Mouse (Mus musculus) CH12.LX (cell line): Measurements from ENCODE around the gene Rtf1. TPM values are rescaled to one million over a fixed set of nuclear protein-coding genes. Genes with fewer than 3 reads are reported as not detected.

ENCODE experiments used
- DNase-seq: peaks from one replicate; pipeline ENCODE4 v3.0.0-alpha.2; 2013; ENCODE audit errors: extremely low read depth
- H3K27ac ChIP-seq: 2 replicates; pipeline ENCODE4 v1.5.1; 2012; ENCODE audit warnings: low read depth, mild to moderate bottlenecking, control low read depth, moderate library complexity; ENCODE audit not compliant: insufficient read depth
- H3K27me3 ChIP-seq: replicated peaks from 2 replicates; pipeline ENCODE3; 2012; ENCODE audit warnings: inconsistent platforms
- H3K36me3 ChIP-seq, 2 experiments: replicated peaks in 1 of 2; 2 replicates each; pipeline versions ENCODE3 to v1.6.1; 2012; ENCODE audit warnings: inconsistent platforms in 1 of 2, low read length in 1 of 2, mild to moderate bottlenecking in 1 of 2, mixed read lengths in 1 of 2, moderate library complexity in 1 of 2; ENCODE audit not compliant: control insufficient read depth in 1 of 2, insufficient read depth in 1 of 2
- H3K4me1 ChIP-seq, 2 experiments: 2 replicates each; pipeline ENCODE4 v1.6.1; 2012; ENCODE audit warnings: inconsistent platforms in 1 of 2, moderate library complexity in 1 of 2; ENCODE audit not compliant: insufficient read depth in 2 of 2, control insufficient read depth in 1 of 2
- H3K4me2 ChIP-seq: 2 replicates; pipeline ENCODE4 v1.6.1; 2012; ENCODE audit warnings: low read depth, mild to moderate bottlenecking, control low read depth; ENCODE audit not compliant: poor library complexity, insufficient read depth, severe bottlenecking
- H3K4me3 ChIP-seq, 3 experiments: fragments of 150-350 bp in 1 of 3; sonication (generic) in 1 of 3; replicated peaks in 1 of 3; 2 replicates each; pipeline versions ENCODE3 to v1.5.1; 2011 to 2012; ENCODE audit warnings: low read depth in 2 of 3, low read length in 2 of 3, mild to moderate bottlenecking in 2 of 3, moderate library complexity in 2 of 3, control low read depth in 1 of 3, improper control_type of control experiment in 1 of 3, inconsistent platforms in 1 of 3, mixed read lengths in 1 of 3; ENCODE audit not compliant: poor library complexity in 1 of 3
- H3K79me2 ChIP-seq: replicated peaks from 2 replicates; pipeline ENCODE4 v1.6.1; 2012; ENCODE audit warnings: mild to moderate bottlenecking, moderate library complexity; ENCODE audit not compliant: control insufficient read depth, poor library complexity, insufficient read depth, severe bottlenecking; ENCODE audit errors: extremely low read depth
- H3K9ac ChIP-seq: 2 replicates; pipeline ENCODE4 v1.6.1; 2012; ENCODE audit warnings: low read depth, mild to moderate bottlenecking, control low read depth, moderate library complexity; ENCODE audit not compliant: insufficient read depth
- H3K9me3 ChIP-seq: replicated peaks from 2 replicates; pipeline ENCODE3; 2012; ENCODE audit warnings: low read length, inconsistent platforms, mixed read lengths
- CTCF ChIP-seq, 2 experiments: IDR thresholded peaks in 1 of 2; conservative IDR thresholded peaks in 1 of 2; 2 replicates each; pipeline ENCODE4 v1.5.1; 2011 to 2012; ENCODE audit warnings: low read depth in 2 of 2, low read length in 2 of 2, improper control_type of control experiment in 1 of 2, inconsistent platforms in 1 of 2, mild to moderate bottlenecking in 1 of 2, moderate library complexity in 1 of 2
- E2F4 ChIP-seq: IDR thresholded peaks from 2 replicates; pipeline ENCODE4 v1.6.1; 2011; ENCODE audit warnings: low read depth, low read length, improper control_type of control experiment; ENCODE audit not compliant: insufficient replicate concordance
- ELF1 ChIP-seq: IDR thresholded peaks from 2 replicates; pipeline ENCODE4 v1.6.1; 2014; ENCODE audit warnings: low read depth, mild to moderate bottlenecking, inconsistent platforms, low read length, improper control_type of control experiment
- KAT2A ChIP-seq: IDR thresholded peaks from 2 replicates; pipeline ENCODE4 v1.6.1; 2012; ENCODE audit warnings: low read length, improper control_type of control experiment, inconsistent platforms; ENCODE audit not compliant: insufficient replicate concordance
- MEF2A ChIP-seq: IDR thresholded peaks from 2 replicates; pipeline ENCODE4 v1.6.1; 2014; ENCODE audit warnings: low read depth, mild to moderate bottlenecking, inconsistent platforms, low read length, improper control_type of control experiment, borderline replicate concordance
- MXI1 ChIP-seq: IDR thresholded peaks from 2 replicates; pipeline ENCODE4 v1.6.1; 2011; ENCODE audit warnings: mild to moderate bottlenecking, low read depth, low read length, improper control_type of control experiment
- PAX5 ChIP-seq: IDR thresholded peaks from 2 replicates; pipeline ENCODE4 v1.6.1; 2012; ENCODE audit warnings: low read length, inconsistent platforms, mixed read lengths
- POLR2A ChIP-seq: IDR thresholded peaks from 2 replicates; pipeline ENCODE4 v1.6.1; 2011; ENCODE audit warnings: low read depth, mild to moderate bottlenecking, improper control_type of control experiment, low read length
- RCOR1 ChIP-seq: conservative IDR thresholded peaks from 2 replicates; pipeline ENCODE4 v1.6.1; 2012; ENCODE audit warnings: low read depth, mild to moderate bottlenecking, inconsistent platforms, low read length, improper control_type of control experiment
- SIN3A ChIP-seq: IDR thresholded peaks from 2 replicates; pipeline ENCODE4 v1.6.1; 2012; ENCODE audit warnings: low read length, improper control_type of control experiment, inconsistent platforms
- SMC3 ChIP-seq: IDR thresholded peaks from 2 replicates; pipeline ENCODE4 v1.6.1; 2011; ENCODE audit warnings: low read depth, low read length, improper control_type of control experiment
- UBTF ChIP-seq: IDR thresholded peaks from 2 replicates; pipeline ENCODE4 v1.6.1; 2012; ENCODE audit warnings: low read depth, mild to moderate bottlenecking, inconsistent platforms, low read length, improper control_type of control experiment, moderate library complexity
- USF1 ChIP-seq: IDR thresholded peaks from 2 replicates; pipeline ENCODE4 v1.6.1; 2014; ENCODE audit warnings: low read depth, mild to moderate bottlenecking, inconsistent platforms, low read length, improper control_type of control experiment
- ZKSCAN1 ChIP-seq: IDR thresholded peaks from 2 replicates; pipeline ENCODE4 v1.6.1; 2012; ENCODE audit warnings: low read depth, inconsistent platforms, low read length, improper control_type of control experiment, borderline replicate concordance
- ZMIZ1 ChIP-seq: IDR thresholded peaks from 2 replicates; pipeline ENCODE4 v1.6.1; 2012; ENCODE audit warnings: low read depth, mild to moderate bottlenecking, inconsistent platforms, low read length, improper control_type of control experiment
- dilution Hi-C: fragments of 300-500 bp; cut with MboI; formaldehyde crosslinking; loops from 2 replicates; pipeline ENCODE4 v1.14.3; 2020; ENCODE audit warnings: low sequenced_read_pairs; ENCODE audit not compliant: extremely low pct_unique_long_range_greater_than_20kb, extremely low pct_ligation_motif_present
- in situ Hi-C: fragments of 300-500 bp; cut with MboI; formaldehyde crosslinking; loops from 3 replicates; pipeline ENCODE4 v1.14.3; 2019; ENCODE audit warnings: low sequenced_read_pairs, low pct_ligation_motif_present, low pct_unique_long_range_greater_than_20kb, mixed read lengths
- polyA plus RNA-seq: library from polyadenylated mRNA; unstranded; fragments of >175 nt; gene quantifications from 2 replicates; pipeline ENCODE4 v1.2.1, GENCODE M21; 2012; ENCODE audit warnings: low read depth; ENCODE audit not compliant: insufficient read length
- total RNA-seq, 2 experiments: library from RNA; depleted of rRNA; stranded (reverse); fragments of 300-350 nt in 1 of 2; fragments of >200 nt in 1 of 2; gene quantifications; 2 replicates each; pipeline ENCODE4 v1.2.3; 2012 to 2014

Gene Rtf1
- total and polyA plus RNA-seq, 3 experiments: 9.7 to 50.3 (median 11.3) TPM

DNA sequence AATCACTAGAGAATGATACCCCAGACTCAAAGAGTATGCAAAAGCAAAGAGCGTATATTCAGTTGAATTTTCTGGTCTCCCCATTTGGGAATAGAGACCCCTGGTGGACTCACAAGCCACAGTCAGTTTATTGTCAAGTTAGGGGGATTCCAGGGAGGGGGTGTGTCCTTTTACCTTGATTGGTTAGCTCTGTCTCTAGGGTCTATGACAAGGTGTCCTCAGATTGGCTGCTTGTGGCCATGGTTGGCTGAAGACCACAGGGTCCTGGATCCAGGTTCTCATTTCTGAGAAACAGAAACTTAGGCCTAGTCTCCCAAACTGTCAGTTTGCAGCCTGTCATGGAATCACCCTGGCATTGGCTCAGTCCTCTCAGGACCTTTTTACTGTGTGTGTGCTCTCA lies 38.1 kb upstream of the Rtf1 start:
- dilution Hi-C loops: no loop called here

DNA sequence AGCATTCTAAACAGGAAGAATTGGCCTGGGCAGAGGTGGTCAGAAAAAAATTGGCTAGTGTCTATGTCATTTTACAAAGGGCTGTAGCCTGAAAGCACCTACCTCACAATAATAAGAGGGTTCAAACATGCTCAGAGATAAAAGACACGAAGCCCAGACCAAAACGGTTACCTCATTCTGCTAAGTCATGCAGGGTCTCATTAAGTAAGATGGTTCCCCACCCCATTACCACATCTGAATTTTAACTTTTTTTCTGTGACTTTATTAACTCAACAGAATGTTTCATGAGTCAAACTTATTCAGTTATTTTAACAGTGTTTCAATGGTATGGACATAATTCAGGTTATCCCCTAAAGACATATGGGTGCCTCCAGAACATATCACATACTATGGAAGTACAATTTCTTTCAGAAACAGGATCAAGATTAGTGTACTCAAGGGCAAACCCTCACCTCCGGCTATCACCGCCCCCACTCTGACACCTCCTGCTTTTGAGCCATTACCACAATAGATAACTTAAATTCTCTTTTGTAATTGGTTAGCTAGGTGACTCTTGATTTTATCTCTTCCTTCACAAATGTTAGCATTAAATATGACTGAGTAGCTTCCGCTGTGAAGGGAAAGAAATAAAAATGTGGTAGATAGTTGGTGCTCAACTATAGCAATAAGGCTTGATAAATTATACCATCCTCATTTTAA lies 33.5 kb upstream of the Rtf1 start:
- Histone ChIP-seq H3K27ac (no peak overlapping the region), H3K9me3 (no peaks in the 10 kb centered on the region), H3K36me3 (peaks cover 58 to 84% of the 10 kb centered on the region in 2 experiments), H3K79me2 (no peaks in the 10 kb centered on the region), H3K4me3 (no peak overlapping the region), H3K4me1 (peaks cover 3 to 17% of the 10 kb centered on the region in 2 experiments), H3K4me2 (no peak overlapping the region), H3K27me3 (no peaks in the 10 kb centered on the region), H3K9ac (no peak overlapping the region)
- TF ChIP-seq PAX5 (no peak), SIN3A (no peak), MXI1 (no peak), ZKSCAN1 (no peak), ZMIZ1 (no peak)
- in situ Hi-C loops: no loop called here
- dilution Hi-C loops: no loop called here
- DNase-seq: no peak

More for the DNA sequence above, 38.1 kb upstream of the Rtf1 start:
- peaks cover 0 to 9% of the 10 kb centered on the region in 2 experiments; a peak in 1 of 4 replicates for H3K4me1 ChIP-seq
- no peak overlapping the region for H3K4me3 ChIP-seq
- H3K27ac ChIP-seq: no peak overlapping the region
- H3K4me2 ChIP-seq: no peak overlapping the region
- in situ Hi-C loops: no loop called here
- TF ChIP-seq RCOR1: no peak
- no peak for TF ChIP-seq SIN3A
- TF ChIP-seq SMC3: peak; percentile 14; the same call in 1 of the 2 replicates
- TF ChIP-seq USF1: no peak
- TF ChIP-seq E2F4: no peak
- TF ChIP-seq ELF1: no peak
- TF ChIP-seq CTCF (conservative IDR thresholded peaks at IDR 0.05 in 1 of 2, IDR thresholded peaks at IDR 0.05 in 1 of 2; ENCODE audit: low read depth in 2 of 2, low read length in 2 of 2): peak; percentile 19 to 45; a peak in 2 of 4 replicates
- no peak for TF ChIP-seq POLR2A
- TF ChIP-seq KAT2A: no peak
- TF ChIP-seq UBTF: no peak
- no peak for TF ChIP-seq MEF2A
- no peaks in the 10 kb centered on the region for H3K9me3 ChIP-seq
- H3K9ac ChIP-seq: no peak overlapping the region
- no peaks in the 10 kb centered on the region for H3K27me3 ChIP-seq
- no peaks in the 10 kb centered on the region for H3K79me2 ChIP-seq
- peak; percentile 77 for DNase-seq
- peaks cover 48 to 84% of the 10 kb centered on the region in 2 experiments for H3K36me3 ChIP-seq
